Mouse (Mus musculus) liver, embryonic 14.5 days (tissue): ENCODE data around the gene Angptl8.

Experiments
- CTCF ChIP-seq: IDR thresholded peaks from 2 replicates; pipeline ENCODE4 v1.5.1; 2016; ENCODE audit warnings: antibody characterized with exemption, low read depth, control low read depth
- EP300 ChIP-seq: IDR thresholded peaks from 2 replicates; pipeline ENCODE4 v1.6.1; 2016; ENCODE audit warnings: antibody characterized with exemption, low read depth

DNA sequence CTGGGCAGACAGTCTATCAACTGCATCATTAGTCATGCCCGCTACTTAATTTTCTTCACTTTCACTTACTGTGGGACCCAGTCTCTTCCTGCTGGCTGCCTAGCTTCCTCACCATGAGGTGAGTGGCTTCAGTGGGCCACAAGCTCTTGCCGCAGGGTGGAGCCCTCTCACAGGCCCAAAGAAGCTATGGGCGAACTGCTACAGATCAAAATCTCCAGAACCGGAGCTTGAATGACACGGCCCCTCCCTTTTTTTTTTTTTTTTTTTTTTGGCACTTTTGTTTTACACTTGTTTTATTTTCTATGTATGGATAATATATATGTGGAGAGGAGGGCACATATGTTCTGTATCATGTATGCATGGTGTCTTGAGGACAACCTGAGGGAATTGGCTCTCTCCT, 24.1 kb upstream of the Angptl8 start:
- no peak for TF ChIP-seq CTCF
- TF ChIP-seq EP300, result no peak
